Mouse (Mus musculus) CH12.LX (cell line): Measurements from ENCODE around the gene Snrk. TPM values are rescaled to one million over a fixed set of nuclear protein-coding genes. Genes with fewer than 3 reads are reported as not detected.

Experiments used
- DNase-seq: peaks from one replicate; pipeline ENCODE4 v3.0.0-alpha.2; 2013; ENCODE audit errors: extremely low read depth
- H3K27ac ChIP-seq: 2 replicates; pipeline ENCODE4 v1.5.1; 2012; ENCODE audit warnings: low read depth, mild to moderate bottlenecking, control low read depth, moderate library complexity; ENCODE audit not compliant: insufficient read depth
- H3K27me3 ChIP-seq: replicated peaks from 2 replicates; pipeline ENCODE3; 2012; ENCODE audit warnings: inconsistent platforms
- H3K36me3 ChIP-seq, 2 experiments: replicated peaks in 1 of 2; 2 replicates each; pipeline versions ENCODE3 to v1.6.1; 2012; ENCODE audit warnings: inconsistent platforms in 1 of 2, low read length in 1 of 2, mild to moderate bottlenecking in 1 of 2, mixed read lengths in 1 of 2, moderate library complexity in 1 of 2; ENCODE audit not compliant: control insufficient read depth in 1 of 2, insufficient read depth in 1 of 2
- H3K4me1 ChIP-seq, 2 experiments: 2 replicates each; pipeline ENCODE4 v1.6.1; 2012; ENCODE audit warnings: inconsistent platforms in 1 of 2, moderate library complexity in 1 of 2; ENCODE audit not compliant: insufficient read depth in 2 of 2, control insufficient read depth in 1 of 2
- H3K4me2 ChIP-seq: 2 replicates; pipeline ENCODE4 v1.6.1; 2012; ENCODE audit warnings: low read depth, mild to moderate bottlenecking, control low read depth; ENCODE audit not compliant: poor library complexity, insufficient read depth, severe bottlenecking
- H3K4me3 ChIP-seq, 3 experiments: fragments of 150-350 bp in 1 of 3; sonication (generic) in 1 of 3; replicated peaks in 1 of 3; 2 replicates each; pipeline versions ENCODE3 to v1.5.1; 2011 to 2012; ENCODE audit warnings: low read depth in 2 of 3, low read length in 2 of 3, mild to moderate bottlenecking in 2 of 3, moderate library complexity in 2 of 3, control low read depth in 1 of 3, improper control_type of control experiment in 1 of 3, inconsistent platforms in 1 of 3, mixed read lengths in 1 of 3; ENCODE audit not compliant: poor library complexity in 1 of 3
- H3K79me2 ChIP-seq: replicated peaks from 2 replicates; pipeline ENCODE4 v1.6.1; 2012; ENCODE audit warnings: mild to moderate bottlenecking, moderate library complexity; ENCODE audit not compliant: control insufficient read depth, poor library complexity, insufficient read depth, severe bottlenecking; ENCODE audit errors: extremely low read depth
- H3K9ac ChIP-seq: 2 replicates; pipeline ENCODE4 v1.6.1; 2012; ENCODE audit warnings: low read depth, mild to moderate bottlenecking, control low read depth, moderate library complexity; ENCODE audit not compliant: insufficient read depth
- H3K9me3 ChIP-seq: replicated peaks from 2 replicates; pipeline ENCODE3; 2012; ENCODE audit warnings: low read length, inconsistent platforms, mixed read lengths
- BHLHE40 ChIP-seq: IDR thresholded peaks from 2 replicates; pipeline ENCODE4 v1.6.1; 2011; ENCODE audit warnings: mild to moderate bottlenecking, low read depth, low read length, improper control_type of control experiment
- CTCF ChIP-seq, 2 experiments: IDR thresholded peaks in 1 of 2; conservative IDR thresholded peaks in 1 of 2; 2 replicates each; pipeline ENCODE4 v1.5.1; 2011 to 2012; ENCODE audit warnings: low read depth in 2 of 2, low read length in 2 of 2, improper control_type of control experiment in 1 of 2, inconsistent platforms in 1 of 2, mild to moderate bottlenecking in 1 of 2, moderate library complexity in 1 of 2
- E2F4 ChIP-seq: IDR thresholded peaks from 2 replicates; pipeline ENCODE4 v1.6.1; 2011; ENCODE audit warnings: low read depth, low read length, improper control_type of control experiment; ENCODE audit not compliant: insufficient replicate concordance
- IRF4 ChIP-seq: IDR thresholded peaks from 2 replicates; pipeline ENCODE4 v1.6.1; 2014; ENCODE audit warnings: low read depth, mild to moderate bottlenecking, inconsistent platforms, low read length, improper control_type of control experiment
- JUN ChIP-seq: IDR thresholded peaks from 2 replicates; pipeline ENCODE4 v1.6.1; 2011; ENCODE audit warnings: low read depth, mild to moderate bottlenecking, low read length, improper control_type of control experiment, moderate library complexity; ENCODE audit not compliant: insufficient read depth
- MAX ChIP-seq: IDR thresholded peaks from 2 replicates; pipeline ENCODE4 v1.6.1; 2011; ENCODE audit warnings: low read length, improper control_type of control experiment
- MAZ ChIP-seq: IDR thresholded peaks from 2 replicates; pipeline ENCODE4 v1.6.1; 2012; ENCODE audit warnings: low read depth, mild to moderate bottlenecking, inconsistent platforms, low read length, improper control_type of control experiment, moderate library complexity
- MEF2A ChIP-seq: IDR thresholded peaks from 2 replicates; pipeline ENCODE4 v1.6.1; 2014; ENCODE audit warnings: low read depth, mild to moderate bottlenecking, inconsistent platforms, low read length, improper control_type of control experiment, borderline replicate concordance
- MXI1 ChIP-seq: IDR thresholded peaks from 2 replicates; pipeline ENCODE4 v1.6.1; 2011; ENCODE audit warnings: mild to moderate bottlenecking, low read depth, low read length, improper control_type of control experiment
- NELFE ChIP-seq: IDR thresholded peaks from 2 replicates; pipeline ENCODE4 v1.6.1; 2011; ENCODE audit warnings: low read depth, low read length, improper control_type of control experiment
- RAD21 ChIP-seq: IDR thresholded peaks from 2 replicates; pipeline ENCODE4 v1.6.1; 2011; ENCODE audit warnings: low read depth, mild to moderate bottlenecking, low read length, improper control_type of control experiment, moderate library complexity
- RCOR1 ChIP-seq: conservative IDR thresholded peaks from 2 replicates; pipeline ENCODE4 v1.6.1; 2012; ENCODE audit warnings: low read depth, mild to moderate bottlenecking, inconsistent platforms, low read length, improper control_type of control experiment
- USF1 ChIP-seq: IDR thresholded peaks from 2 replicates; pipeline ENCODE4 v1.6.1; 2014; ENCODE audit warnings: low read depth, mild to moderate bottlenecking, inconsistent platforms, low read length, improper control_type of control experiment
- ZC3H11A ChIP-seq: IDR thresholded peaks from 2 replicates; pipeline ENCODE4 v1.6.1; 2012; ENCODE audit warnings: low read depth, mild to moderate bottlenecking, inconsistent platforms, low read length, improper control_type of control experiment
- ZKSCAN1 ChIP-seq: IDR thresholded peaks from 2 replicates; pipeline ENCODE4 v1.6.1; 2012; ENCODE audit warnings: low read depth, inconsistent platforms, low read length, improper control_type of control experiment, borderline replicate concordance
- dilution Hi-C: fragments of 300-500 bp; cut with MboI; formaldehyde crosslinking; loops from 2 replicates; pipeline ENCODE4 v1.14.3; 2020; ENCODE audit warnings: low sequenced_read_pairs; ENCODE audit not compliant: extremely low pct_unique_long_range_greater_than_20kb, extremely low pct_ligation_motif_present
- in situ Hi-C: fragments of 300-500 bp; cut with MboI; formaldehyde crosslinking; loops from 3 replicates; pipeline ENCODE4 v1.14.3; 2019; ENCODE audit warnings: low sequenced_read_pairs, low pct_ligation_motif_present, low pct_unique_long_range_greater_than_20kb, mixed read lengths
- polyA plus RNA-seq: library from polyadenylated mRNA; unstranded; fragments of >175 nt; gene quantifications from 2 replicates; pipeline ENCODE4 v1.2.1, GENCODE M21; 2012; ENCODE audit warnings: low read depth; ENCODE audit not compliant: insufficient read length
- total RNA-seq, 2 experiments: library from RNA; depleted of rRNA; stranded (reverse); fragments of 300-350 nt in 1 of 2; fragments of >200 nt in 1 of 2; gene quantifications; 2 replicates each; pipeline ENCODE4 v1.2.3; 2012 to 2014

Snrk gene
- total and polyA plus RNA-seq, 3 experiments, result 6.1 to 13.1 (median 7.0) TPM

GRCm38 (mm10) chr9:122084636-122085035 lies 32.4 kb upstream of the Snrk start:
- Histone ChIP-seq H3K4me3 (no peak overlapping the region), H3K4me2 (peak overlapping the region; percentile 61; the same call in 1 of the 2 replicates), H3K27me3 (no peaks in the 10 kb centered on the region), H3K9ac (no peak overlapping the region), H3K36me3 (no peaks in the 10 kb centered on the region), H3K79me2 (no peaks in the 10 kb centered on the region), H3K27ac (no peak overlapping the region), H3K9me3 (no peaks in the 10 kb centered on the region), H3K4me1 (no peaks in the 10 kb centered on the region; a peak in 1 of 4 replicates)
- no peak for TF ChIP-seq ZKSCAN1
- no peak for TF ChIP-seq RCOR1
- TF ChIP-seq E2F4, result no peak
- no peak for TF ChIP-seq MAX
- no peak for TF ChIP-seq MXI1
- no peak for TF ChIP-seq JUN
- no peak for TF ChIP-seq BHLHE40
- dilution Hi-C loops, result no loop called here
- DNase-seq, result no peak
- in situ Hi-C loops, result no loop called here

GRCm38 (mm10) chr9:122085055-122085454 lies 32.0 kb upstream of the Snrk start:
- no peak for DNase-seq
- Histone ChIP-seq H3K79me2 (no peaks in the 10 kb centered on the region), H3K9ac (no peak overlapping the region), H3K4me2 (peak overlapping the region; percentile 61; the same call in 1 of the 2 replicates), H3K4me3 (no peak overlapping the region), H3K27ac (no peak overlapping the region), H3K4me1 (no peaks in the 10 kb centered on the region; a peak in 1 of 4 replicates), H3K27me3 (no peaks in the 10 kb centered on the region), H3K9me3 (no peaks in the 10 kb centered on the region), H3K36me3 (no peaks in the 10 kb centered on the region)
- TF ChIP-seq CTCF (conservative IDR thresholded peaks at IDR 0.05 in 1 of 2, IDR thresholded peaks at IDR 0.05 in 1 of 2; ENCODE audit: low read depth in 2 of 2, low read length in 2 of 2) (no peak), RAD21 (no peak), MAZ (no peak), ZC3H11A (no peak), MEF2A (no peak), IRF4 (no peak), USF1 (no peak), NELFE (no peak), MAX (no peak)
- dilution Hi-C loops (no loop called here), in situ Hi-C loops (no loop called here)
